In genomic region chr5:27565700-27566099, GRCm38 (mm10) we compare ENCODE assay signal across 18 mouse cellular contexts.
DNase-seq lines count a peak whose midpoint lies in the region; ATAC-seq lines count a peak whose summit lies in the region.
"Had no signal": no experiment of that assay in that cellular context is flagged by ENCODE, and none has a peak within 500 bp of the region (broad histone marks: within the 10 kb centered on the region; RNA-seq: fewer than 3 reads in every experiment).

No protein-coding gene starts in this region.

- no peak overlapping the region for H3K9ac ChIP-seq in midbrain, embryonic 16.5 days (ENCODE audit: low read depth, low read length)
- H3K9ac ChIP-seq in kidney, embryonic 14.5 days (ENCODE audit: low read depth, low read length) = no peak overlapping the region
- H3K9ac ChIP-seq: embryonic facial prominence, embryonic 15.5 days; forebrain, embryonic 12.5 days; heart, embryonic 13.5 days; liver, embryonic 12.5 days; midbrain, embryonic 12.5 days had no signal

- peak; percentile 24 for DNase-seq in left cerebral cortex, postnatal 4 days
- DNase-seq in left cerebral cortex, adult 11 months (ENCODE audit: low spot score) = no peak
- peak; percentile 58 for DNase-seq in cerebellum, adult 9-10 months
- peak; percentile 13 for DNase-seq in hindbrain, embryonic 10.5 days (ENCODE audit: low spot score)
- DNase-seq in testis, postnatal 10 days (ENCODE audit: low spot score) = no peak
- DNase-seq in ovary, postnatal 36 days (ENCODE audit: low spot score) = no peak
- DNase-seq: adrenal gland, adult 8-10 months; gastrocnemius, postnatal 14 days; kidney, adult 8-10 months; lung, postnatal 10 days; thymus, adult 2 months had no signal

- intact Hi-C loops in left cerebral cortex, postnatal 4 days (cut with DNase I) = no loop called here

- no peak overlapping the region for H3K4me3 ChIP-seq in hindbrain, embryonic 10.5 days
- no peak overlapping the region for H3K4me3 ChIP-seq in midbrain, embryonic 16.5 days (ENCODE audit: low read depth, low read length)
- no peak overlapping the region for H3K4me3 ChIP-seq in kidney, embryonic 14.5 days (ENCODE audit: low read length)
- H3K4me3 ChIP-seq: embryonic facial prominence, embryonic 15.5 days; forebrain, embryonic 12.5 days; heart, embryonic 13.5 days; liver, embryonic 12.5 days; midbrain, embryonic 12.5 days had no signal

- no peaks in the 10 kb centered on the region for H3K9me3 ChIP-seq in hindbrain, embryonic 10.5 days
- H3K9me3 ChIP-seq in midbrain, embryonic 16.5 days (replicated peaks; ENCODE audit: control insufficient read depth, low read length, poor library complexity, severe bottlenecking) = no peaks in the 10 kb centered on the region
- H3K9me3 ChIP-seq in kidney, embryonic 14.5 days (ENCODE audit: control insufficient read depth, low read length) = no peaks in the 10 kb centered on the region
- H3K9me3 ChIP-seq: embryonic facial prominence, embryonic 15.5 days; forebrain, embryonic 12.5 days; heart, embryonic 13.5 days; liver, embryonic 12.5 days; midbrain, embryonic 12.5 days had no signal

- H3K36me3 ChIP-seq in hindbrain, embryonic 10.5 days = no peaks in the 10 kb centered on the region
- no peaks in the 10 kb centered on the region for H3K36me3 ChIP-seq in midbrain, embryonic 16.5 days (ENCODE audit: control insufficient read depth, insufficient read depth, low read length)
- H3K36me3 ChIP-seq in kidney, embryonic 14.5 days (ENCODE audit: control insufficient read depth, insufficient read depth, low read length) = no peaks in the 10 kb centered on the region
- H3K36me3 ChIP-seq: embryonic facial prominence, embryonic 15.5 days; forebrain, embryonic 12.5 days; heart, embryonic 13.5 days; liver, embryonic 12.5 days; midbrain, embryonic 12.5 days had no signal

- no peak overlapping the region for H3K27ac ChIP-seq in hindbrain, embryonic 10.5 days
- H3K27ac ChIP-seq in midbrain, embryonic 16.5 days (ENCODE audit: low read length) = peak overlapping the region; percentile 34
- H3K27ac ChIP-seq in kidney, embryonic 14.5 days (ENCODE audit: low read depth, low read length) = no peak overlapping the region
- H3K27ac ChIP-seq: embryonic facial prominence, embryonic 15.5 days; forebrain, embryonic 12.5 days; heart, embryonic 13.5 days; liver, embryonic 12.5 days; midbrain, embryonic 12.5 days had no signal

- WGBS in hindbrain, embryonic 10.5 days = 62% methylated on average over 7 of the region's 7 CpGs
- 49% methylated on average over 7 of the region's 7 CpGs for WGBS in midbrain, embryonic 16.5 days
- 46% methylated on average over 7 of the region's 7 CpGs for WGBS in kidney, embryonic 14.5 days

- no peak for ATAC-seq in midbrain, embryonic 16.5 days
- no peak for ATAC-seq in kidney, embryonic 14.5 days (ENCODE audit: low FRiP score, low TSS enrichment)
- ATAC-seq: liver, embryonic 12.5 days had no signal

- no peak overlapping the region for H3K4me2 ChIP-seq in midbrain, embryonic 16.5 days (ENCODE audit: low read length)
- no peak overlapping the region for H3K4me2 ChIP-seq in kidney, embryonic 14.5 days (replicated peaks; ENCODE audit: low read depth, low read length)
- H3K4me2 ChIP-seq: embryonic facial prominence, embryonic 15.5 days; forebrain, embryonic 12.5 days; heart, embryonic 13.5 days; liver, embryonic 12.5 days; midbrain, embryonic 12.5 days had no signal

- H3K27me3 ChIP-seq in hindbrain, embryonic 10.5 days (ENCODE audit: insufficient read depth, poor library complexity, severe bottlenecking) = no peaks in the 10 kb centered on the region
- H3K27me3 ChIP-seq in midbrain, embryonic 16.5 days (ENCODE audit: control insufficient read depth, insufficient read depth, low read depth, low read length) = no peaks in the 10 kb centered on the region
- H3K27me3 ChIP-seq in kidney, embryonic 14.5 days (ENCODE audit: control insufficient read depth, insufficient read depth, low read length) = no peaks in the 10 kb centered on the region
- H3K27me3 ChIP-seq: embryonic facial prominence, embryonic 15.5 days; forebrain, embryonic 12.5 days; heart, embryonic 13.5 days; liver, embryonic 12.5 days; midbrain, embryonic 12.5 days had no signal

- H3K4me1 ChIP-seq in hindbrain, embryonic 10.5 days (replicated peaks) = no peaks in the 10 kb centered on the region
- H3K4me1 ChIP-seq in midbrain, embryonic 16.5 days (ENCODE audit: control insufficient read depth, insufficient read depth, low read length) = peaks cover 2% of the 10 kb centered on the region; the same call in 1 of the 2 replicates
- H3K4me1 ChIP-seq in kidney, embryonic 14.5 days (ENCODE audit: control insufficient read depth, insufficient read depth, low read length) = no peaks in the 10 kb centered on the region
- H3K4me1 ChIP-seq: embryonic facial prominence, embryonic 15.5 days; heart, embryonic 13.5 days; liver, embryonic 12.5 days; midbrain, embryonic 12.5 days had no signal

Comparison
In these comparisons a context has a peak if more than half of its experiments do, and no peak if none do; other contexts are left out.
1. DNase-seq: peak in left cerebral cortex, postnatal 4 days (single experiment), cerebellum, adult 9-10 months (single experiment) and hindbrain, embryonic 10.5 days (single experiment); none in left cerebral cortex, adult 11 months (single experiment), testis, postnatal 10 days (single experiment) and ovary, postnatal 36 days (single experiment).